Mouse (Mus musculus): ENCODE data around the gene Retsat.

Retsat gene

DNA sequence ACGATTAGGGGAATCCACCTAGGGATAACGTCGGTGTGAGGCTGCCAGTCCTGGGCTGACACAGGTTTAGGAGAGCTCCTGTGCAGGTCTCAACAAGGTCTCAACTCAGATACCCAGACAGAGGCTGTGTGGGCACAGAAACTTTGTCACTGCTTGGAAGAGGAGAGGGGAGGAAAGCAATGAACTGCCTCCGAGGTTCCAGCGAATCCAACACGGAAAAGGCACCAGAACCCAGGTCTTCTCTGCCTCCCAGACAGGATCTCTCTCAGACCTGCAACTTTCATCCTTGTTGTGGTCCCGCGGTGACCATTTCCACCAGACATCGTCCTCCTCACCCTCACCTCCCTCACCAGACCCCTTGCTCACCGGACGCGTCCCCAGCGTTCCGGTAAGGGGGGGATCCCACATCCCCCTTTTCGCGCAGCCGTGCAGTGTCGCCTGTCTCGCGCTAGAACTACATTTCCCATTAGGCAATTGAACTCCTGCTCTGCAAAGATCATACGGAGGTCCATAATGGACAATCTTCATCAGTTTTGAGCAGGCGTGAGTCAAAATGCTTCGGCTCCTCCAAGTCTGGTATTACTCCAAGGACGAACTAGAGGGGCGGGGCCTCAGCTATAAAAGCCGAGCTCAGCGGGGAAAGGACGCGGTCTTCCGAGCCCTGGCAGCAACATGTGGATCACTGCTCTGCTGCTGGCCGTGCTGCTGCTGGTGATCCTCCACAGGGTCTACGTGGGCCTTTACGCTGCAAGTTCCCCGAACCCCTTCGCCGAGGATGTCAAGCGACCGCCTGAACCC, at the start of gene Retsat, which contains the start of gene Elmod3:
TSS of gene Retsat (plus strand) at position 520 of the 798 bp plus-strand sequence.
TSS of gene Elmod3 (minus strand) at position 458 of the 798 bp plus-strand sequence.
- peak; percentile 96 for DNase-seq

DNA sequence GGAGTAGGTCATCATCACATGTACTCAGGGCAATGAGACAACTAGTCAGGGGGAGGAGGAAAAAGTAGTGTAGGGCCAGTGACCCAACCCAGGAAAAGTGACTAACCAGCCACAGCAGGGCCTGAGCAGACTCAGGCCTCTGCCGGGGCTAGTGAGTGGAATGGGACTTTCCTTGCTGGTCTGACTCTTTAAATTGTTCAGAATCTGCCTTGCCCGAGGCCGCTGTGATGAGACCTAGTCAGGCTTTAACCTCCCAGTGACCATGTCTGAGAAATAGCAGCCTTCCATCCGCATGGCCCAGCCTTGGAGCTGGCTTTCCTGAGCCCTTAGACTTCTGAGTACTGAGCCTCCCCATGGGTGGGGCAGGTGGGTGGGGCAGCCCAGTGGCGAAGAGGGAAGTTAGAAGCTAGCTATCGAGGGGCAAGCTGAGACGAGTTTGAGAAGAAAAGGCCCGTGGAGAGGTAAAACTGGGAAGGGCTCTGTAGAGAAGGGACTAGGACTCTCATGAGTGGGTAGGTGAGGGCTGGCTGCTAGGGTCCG, 49.2 kb upstream of the Retsat start:
- no peak for DNase-seq

DNA sequence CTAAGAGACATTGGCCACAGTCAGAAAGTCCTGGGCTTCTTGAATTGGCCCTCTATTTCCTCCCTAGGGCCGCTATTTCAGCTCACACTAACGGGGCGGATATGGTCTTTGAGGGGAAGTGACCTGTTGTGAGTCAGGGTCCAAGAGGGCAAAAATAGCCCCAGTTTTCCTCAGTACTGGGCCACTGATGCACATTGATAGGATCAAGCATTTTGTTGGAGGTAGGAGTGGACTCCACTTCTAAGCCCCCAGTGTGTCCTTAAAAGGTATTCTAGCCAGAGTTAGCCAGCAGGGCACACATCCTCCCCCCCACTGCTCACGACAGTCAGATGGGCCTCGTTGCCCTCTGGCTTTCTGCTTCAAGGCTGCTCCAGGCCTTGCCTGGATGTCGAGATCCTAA, 48.2 kb upstream of the Retsat start:
- DNase-seq = no peak

DNA sequence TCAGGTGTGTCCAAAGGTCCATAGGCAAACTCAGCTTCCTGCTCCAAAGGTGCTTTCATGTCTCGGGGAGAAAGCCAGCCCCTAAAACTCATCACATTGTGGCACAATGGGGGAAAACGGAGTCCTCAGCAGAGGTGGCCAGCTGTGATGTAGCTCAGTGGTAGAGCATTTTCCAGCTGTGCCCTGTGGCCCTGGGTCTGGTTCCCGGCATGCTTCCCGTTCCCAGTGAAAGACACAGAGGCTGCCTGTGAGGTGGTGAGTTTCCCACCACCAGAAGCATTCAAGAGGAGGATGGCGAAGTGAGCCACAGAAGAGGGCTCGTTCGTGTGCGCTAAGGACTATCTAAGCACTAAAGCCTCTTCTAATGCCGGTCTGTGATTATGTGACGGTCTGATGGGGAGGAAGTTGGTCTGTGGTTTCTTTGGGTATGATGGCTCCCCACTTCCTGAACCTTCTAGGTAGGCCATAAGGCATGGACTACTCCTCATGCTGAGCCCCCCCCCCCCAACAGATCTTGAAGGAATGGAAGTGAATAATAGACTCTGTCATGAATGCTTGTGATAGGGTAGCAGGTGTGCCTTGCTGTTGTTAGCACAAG, 47.7 kb upstream of the Retsat start:
- DNase-seq = no peak

DNA sequence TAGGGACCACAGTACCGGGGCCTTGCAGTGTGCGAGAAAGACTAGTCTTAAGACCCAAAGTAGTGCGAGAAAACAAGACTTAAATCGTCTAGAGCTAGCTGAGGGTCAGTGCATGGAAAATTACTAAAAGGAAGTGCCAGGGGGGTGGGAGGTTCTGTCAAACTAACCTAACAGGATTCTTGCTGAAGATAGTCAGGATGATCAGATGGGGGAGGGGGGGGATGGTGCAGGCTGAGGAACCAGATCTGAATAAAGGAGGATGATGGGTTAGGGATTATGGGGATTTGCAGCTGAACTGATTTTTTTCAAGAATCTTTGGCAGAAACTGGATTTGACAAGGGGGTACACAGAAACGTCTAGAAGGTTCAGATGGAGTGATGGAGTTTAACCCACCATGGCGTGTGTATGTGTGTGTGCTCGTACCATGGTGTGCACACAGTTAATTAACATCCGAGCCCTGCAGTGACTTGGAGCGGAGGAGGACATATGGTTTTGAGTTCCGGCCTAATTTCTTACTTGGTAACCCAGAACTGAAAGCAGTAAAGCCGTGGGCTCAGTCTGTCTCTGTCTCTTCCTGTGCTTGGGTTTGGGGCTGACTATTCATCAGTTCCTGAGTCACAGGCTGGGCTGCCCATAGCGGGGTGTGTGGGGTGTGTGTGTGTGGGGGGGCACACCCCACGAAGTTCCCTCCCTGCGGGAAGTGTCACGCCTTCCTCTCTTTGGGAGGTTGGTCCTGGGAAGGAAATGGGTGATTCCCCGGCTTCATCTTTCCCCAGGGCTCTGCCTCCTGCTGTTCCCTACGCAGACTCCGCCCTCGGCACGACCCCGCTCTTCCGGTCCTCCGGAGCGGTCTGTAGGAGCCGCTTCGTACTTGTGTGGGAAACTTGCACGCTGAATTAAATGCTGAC, 45.9 kb upstream of the Retsat start:
- peak; percentile 68 for DNase-seq

DNA sequence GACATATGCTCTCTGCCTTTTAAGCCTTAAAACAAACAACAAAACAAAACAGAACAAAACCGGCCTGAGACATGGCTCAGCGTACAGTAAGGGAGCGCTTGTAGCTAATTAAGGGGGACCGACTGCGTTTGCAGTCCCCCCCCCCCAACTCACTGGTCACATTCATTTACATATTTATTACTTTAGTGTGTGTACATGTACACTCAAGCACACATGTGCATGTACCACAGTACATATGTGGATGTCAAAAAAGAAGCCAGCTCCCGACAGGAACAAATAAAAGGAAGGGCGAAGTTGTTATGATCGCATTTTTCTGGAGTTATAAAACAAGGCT, 45.2 kb upstream of the Retsat start:
- no peak for DNase-seq

DNA sequence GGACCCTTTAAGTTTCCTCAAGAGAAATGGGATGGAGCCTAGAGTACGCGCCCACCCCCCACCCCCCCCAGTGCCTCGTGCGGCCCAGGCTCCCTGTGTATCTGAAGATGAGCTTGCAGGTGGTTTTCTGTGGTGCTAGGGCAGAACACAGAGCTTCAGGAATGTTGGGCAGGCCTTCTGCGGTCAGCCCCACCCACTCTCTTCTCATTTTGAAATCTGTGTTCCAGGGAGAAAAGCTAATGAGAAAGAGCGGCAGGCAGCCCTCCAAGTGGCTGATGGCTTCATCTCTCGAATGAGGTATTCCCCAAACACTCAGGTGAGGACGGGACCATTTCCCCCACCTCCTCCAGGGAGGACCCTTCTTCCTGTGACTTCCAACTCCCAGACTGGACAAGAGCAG, 37.5 kb upstream of the Retsat start:
- DNase-seq = no peak

DNA sequence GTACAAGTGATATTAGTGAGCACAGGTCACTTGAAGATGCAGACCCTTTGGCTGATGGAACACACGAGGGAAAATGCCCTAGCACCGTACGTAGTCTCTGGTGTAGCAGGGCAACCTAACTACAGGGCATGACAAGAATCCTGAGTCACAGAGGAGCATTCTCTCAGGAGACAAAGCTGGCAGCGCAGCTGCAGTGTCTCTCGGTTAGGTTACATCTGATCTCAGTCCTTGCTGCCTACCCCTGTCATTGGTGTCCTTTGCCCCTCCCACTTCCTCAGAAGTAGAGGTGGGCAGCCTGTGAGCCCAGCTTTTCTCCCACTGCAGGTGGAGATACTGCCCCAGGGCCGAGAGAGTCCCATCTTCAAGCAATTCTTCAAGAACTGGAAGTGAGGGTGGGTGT, 35.8 kb upstream of the Retsat start:
- no peak for DNase-seq

DNA sequence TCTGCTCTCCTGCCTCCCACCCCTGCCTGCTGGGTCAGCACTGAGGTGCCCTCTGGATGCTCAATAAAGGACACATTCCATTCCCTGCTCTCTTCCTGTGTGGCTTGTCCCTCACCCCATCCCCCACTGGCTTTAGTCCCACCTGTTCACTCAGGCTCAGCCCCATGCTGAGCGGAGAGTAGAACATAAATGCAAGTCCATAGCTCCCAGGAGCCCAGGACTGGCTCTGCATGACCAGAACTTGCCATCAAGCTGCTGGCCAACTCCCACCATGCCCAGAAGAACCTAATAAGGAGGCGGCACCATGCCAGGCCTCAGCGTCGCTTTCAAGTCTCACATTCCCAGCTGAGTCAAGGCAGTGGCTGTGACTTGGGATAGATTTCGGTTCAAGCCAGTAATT, 35.4 kb upstream of the Retsat start:
- peak; percentile 53 for DNase-seq

DNA sequence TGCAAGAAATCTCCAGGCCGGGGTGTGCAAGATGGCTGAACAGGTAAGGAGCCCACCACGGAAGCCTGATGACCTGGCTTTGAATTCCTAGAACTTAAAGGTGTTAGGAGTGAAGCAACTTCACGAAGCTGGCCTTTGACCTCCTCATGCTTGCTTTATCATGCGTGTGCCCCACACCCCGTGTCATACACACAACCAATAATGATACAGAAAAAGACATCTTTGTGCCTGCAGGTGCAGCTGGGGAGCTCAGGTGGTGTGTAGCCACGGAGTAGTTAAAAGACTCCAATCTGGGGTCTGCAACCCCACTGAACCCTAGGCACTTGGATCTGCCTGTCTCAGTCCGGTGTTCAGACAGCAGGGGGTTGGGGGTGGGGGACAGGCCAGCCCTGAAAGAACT, 32.8 kb upstream of the Retsat start:
- DNase-seq = no peak

DNA sequence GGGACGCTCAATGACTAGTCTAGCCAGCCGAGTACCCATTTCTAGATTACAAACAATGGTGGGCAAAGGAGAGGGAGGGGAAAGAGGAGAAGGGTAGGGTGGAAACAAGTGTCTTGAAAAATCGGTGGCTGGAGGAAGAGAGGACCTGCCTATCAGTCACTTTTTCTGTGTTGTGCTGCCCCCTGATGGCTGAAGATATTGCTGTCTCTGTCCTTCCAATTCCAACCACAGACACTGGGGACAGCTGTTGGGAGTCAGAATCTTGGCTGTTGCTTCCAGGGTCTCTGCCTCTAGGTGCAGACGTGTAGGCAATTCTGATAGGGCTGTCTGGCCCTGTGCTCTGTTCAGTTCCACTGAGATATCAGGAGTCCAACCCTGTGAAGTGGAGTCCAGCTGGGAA, 32.2 kb upstream of the Retsat start:
- DNase-seq = peak; percentile 92

DNA sequence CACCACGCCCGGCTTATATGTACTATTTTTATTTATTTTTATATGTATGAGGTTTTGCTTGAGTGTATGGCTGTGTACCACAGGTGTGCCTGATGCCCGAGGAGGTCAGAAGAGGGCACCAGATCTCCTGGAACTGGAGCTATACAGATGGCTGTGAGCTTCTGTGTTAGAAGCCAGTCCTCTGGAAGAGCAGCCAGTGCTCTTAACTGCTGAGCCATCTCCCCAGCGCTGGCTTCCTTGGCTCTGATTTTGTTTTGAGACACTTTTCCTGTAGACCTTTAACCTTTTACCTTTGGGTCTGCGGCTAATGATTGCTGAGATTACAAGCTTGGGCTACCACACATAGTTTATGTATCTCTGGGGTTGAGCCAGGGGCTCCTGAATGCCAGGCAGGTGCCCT, 30.8 kb upstream of the Retsat start:
- DNase-seq = peak; percentile 45

DNA sequence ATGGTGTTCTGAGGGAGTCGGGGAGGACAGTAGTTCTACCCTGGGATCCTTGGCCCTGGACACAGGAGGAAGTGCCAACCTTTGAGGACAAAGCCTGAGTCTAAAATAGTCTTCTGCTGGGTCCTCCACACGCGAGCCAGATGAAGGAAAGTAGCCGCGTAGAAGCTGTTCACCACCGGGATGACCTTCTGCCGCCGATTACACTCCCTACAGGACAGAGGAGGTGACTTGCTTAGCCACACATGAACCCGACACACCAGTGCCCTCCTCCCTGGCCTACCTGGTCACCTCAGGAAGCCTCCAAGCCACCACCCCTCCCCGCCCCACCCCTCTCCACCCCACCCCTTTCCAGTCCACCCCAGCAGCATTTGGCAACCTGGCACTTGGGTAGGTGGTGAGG, 29.5 kb upstream of the Retsat start:
- DNase-seq = no peak

DNA sequence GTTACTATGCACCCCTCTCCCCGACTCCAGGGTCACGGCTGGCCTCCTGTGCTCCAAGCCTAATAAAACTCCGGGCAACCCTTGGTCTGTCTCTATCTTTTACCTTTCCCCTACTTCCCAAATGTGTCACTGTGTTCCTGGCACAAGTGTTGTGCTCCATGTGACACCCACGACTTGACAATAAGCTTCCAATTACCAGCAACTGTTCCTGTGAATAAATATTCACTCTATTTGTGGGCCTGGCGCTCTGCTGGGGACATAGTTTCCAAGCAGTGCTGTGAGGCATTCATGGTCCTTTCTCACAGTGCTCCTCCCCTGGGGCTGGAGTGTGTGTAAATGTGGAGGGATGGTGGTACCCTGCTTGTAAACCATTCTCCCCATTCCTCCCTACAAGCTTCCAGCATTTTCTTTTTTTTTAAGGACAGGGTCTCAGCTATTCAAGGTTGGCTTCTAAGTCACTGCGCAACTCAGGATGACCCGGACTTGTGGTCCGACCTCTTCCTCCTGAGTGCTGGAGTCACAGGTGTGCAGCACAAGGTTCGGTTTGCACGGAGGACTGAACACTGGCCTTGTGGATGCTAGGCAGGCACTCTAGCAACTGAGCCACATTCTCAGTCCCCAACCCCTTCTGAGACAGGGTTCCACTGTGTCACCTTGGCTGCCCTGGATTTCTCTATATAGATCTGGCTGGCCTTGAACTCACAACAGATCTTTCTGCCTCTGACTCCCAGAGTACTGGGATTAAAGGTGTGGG, 27.5 kb upstream of the Retsat start:
- DNase-seq = no peak

DNA sequence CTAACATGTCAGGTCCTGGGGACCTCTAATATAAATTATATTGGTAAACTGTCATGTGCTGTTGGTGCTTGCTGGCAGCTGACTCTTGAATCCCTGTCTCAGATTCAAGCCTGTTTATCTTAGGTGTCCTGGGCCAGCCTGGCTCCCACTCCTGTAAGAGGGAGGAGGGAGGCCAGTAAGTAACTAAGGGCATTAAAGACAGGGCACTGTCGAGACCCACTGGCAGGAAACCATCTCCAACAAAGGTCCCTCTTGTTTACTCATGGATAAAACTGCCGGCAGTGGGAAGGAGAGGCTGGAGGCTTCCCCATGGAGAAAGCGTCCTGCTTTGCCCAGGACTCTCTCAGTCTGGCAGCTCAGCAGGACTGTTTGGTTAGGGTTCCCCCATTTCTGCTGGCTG, 26.4 kb upstream of the Retsat start:
- no peak for DNase-seq

DNA sequence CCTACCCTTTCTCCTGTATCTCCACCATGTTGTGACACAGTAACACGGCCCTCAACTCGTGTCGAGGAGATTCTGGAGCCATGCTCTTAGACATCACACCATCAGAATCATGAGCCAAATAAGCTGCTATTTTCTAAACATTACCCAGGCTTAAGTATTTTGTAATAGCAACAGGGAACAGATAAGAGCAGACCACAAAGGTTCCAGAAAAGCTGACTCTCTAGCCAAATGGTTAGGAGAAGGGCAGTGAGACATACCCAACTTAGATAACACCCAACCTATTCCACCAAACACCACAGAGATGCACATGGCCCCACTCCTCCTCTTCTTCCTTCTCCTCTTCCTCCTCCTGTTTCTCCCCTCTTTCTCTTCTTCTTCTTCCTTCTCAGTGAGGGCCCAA, 22.2 kb upstream of the Retsat start:
- no peak for DNase-seq

DNA sequence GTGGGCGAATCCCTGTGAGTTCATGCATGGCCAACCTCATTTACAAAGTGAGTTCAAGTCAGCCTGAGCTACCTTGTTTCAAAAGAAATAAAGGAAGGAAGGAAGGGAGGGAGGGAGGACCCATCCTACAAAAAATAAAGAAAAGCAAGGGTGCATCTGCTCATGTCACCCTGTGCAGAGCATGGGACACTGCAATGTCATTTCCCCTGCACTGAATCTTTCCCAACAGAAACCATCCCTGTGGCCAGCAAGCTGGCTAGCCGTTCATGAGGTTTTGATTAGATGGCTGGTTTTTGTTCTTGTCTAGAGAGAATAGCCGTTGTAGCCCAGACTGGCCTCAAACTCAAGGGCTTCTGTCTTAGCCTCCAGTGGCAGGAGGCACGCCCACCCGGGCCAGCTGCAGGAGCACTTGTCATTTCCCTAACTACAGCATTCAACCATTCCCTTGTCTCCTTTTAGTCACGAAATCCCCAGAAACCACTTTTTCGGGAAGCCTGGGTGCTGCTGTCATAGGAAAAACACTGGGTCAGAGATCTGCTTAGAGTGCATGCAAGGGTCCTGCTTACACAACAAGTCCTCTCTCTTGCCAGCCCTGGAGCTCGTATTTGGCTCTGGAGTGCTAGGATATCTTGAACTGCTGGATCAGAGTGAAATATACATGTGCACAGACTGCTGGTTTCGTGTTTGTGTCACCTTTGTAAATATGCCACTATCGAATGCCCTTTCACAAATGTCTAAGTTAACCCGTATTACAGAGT, 16.5 kb upstream of the Retsat start:
- DNase-seq = no peak

DNA sequence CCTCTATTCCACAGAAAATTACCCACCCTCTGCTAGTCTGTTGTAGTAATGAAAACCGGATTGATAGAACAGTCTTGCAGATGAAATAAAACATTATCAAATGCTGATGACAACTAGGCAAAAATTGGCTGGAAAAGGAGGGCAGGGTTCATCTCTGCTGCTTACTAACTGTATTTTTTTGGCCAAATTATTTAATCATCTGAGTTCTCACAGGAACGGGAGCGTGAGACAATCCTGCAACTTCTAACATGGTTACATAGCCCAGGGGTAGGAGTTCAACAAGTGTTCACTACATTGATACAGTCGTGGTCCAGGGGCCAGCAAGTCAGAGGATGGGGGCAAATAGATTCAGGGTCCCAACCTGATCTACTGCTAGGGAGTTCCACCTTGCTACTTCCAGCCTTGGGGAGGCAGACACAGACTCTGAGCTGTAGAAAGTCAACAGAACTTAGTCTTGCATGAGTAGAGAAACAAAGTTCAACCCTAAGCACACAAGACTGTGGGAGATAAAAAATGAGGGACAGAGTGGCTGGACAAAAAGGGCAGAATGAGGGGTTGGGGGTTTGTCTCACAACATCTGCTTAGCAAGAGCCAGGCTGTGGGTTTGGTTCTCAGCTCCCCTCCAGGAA, 14.9 kb upstream of the Retsat start:
- no peak for DNase-seq

DNA sequence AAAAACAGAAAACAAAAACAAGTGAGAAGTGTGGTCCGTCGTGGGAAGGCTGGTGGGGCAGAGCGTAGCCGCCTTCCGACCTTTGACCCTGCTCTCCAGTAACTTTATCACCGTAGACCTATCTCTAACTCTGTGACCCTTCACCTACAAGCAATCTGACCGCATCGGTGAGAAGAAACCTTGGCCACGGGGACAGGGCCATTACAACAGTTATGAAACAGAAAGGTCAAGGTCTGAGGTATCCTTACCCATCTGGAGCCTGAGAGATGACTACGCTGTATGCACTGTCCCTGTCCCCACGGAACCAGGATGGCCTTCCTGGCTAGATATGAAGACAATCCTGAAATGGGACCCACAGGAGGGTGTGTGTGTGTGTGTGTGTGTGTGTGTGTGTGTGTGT, 14.1 kb upstream of the Retsat start:
- DNase-seq = peak; percentile 32

DNA sequence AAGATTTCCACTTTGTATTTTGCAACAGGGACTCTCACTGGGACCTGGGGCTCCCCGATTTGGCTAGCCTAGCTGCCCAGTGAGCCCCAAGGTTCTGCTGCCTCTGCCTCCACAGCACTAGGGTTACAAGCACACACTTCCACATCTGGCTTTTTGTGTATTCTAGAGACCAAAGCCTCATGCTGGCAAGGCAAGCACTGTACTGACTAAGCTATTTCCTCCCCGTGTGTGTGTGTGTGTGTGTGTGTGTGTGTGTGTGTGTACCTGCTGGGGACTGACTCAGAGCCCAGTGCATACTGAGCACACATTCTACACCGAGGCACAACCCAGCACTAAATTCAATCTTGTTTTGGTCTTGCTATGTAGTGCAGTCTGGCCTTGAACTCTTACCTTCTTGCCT, 11.6 kb upstream of the Retsat start:
- DNase-seq = no peak

DNA sequence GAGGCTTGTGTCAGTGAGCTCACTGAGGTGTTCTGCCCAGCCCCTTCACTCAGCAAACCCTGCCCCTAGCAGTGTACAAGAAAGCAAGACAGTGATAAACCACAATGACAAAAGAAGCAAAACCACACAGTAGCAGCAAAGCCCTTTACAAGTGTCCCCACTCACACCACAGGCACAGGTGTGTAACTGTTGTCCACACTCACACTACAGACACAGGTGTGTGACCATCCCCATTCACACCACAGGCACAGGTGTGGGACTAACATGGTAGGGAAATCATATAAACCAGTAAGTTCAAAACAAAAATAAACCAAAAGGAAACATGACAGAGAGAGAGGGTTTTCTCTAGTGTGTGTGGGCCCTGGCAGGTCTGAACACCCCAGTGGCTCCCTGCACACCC, 10.0 kb upstream of the Retsat start:
- DNase-seq = no peak

DNA sequence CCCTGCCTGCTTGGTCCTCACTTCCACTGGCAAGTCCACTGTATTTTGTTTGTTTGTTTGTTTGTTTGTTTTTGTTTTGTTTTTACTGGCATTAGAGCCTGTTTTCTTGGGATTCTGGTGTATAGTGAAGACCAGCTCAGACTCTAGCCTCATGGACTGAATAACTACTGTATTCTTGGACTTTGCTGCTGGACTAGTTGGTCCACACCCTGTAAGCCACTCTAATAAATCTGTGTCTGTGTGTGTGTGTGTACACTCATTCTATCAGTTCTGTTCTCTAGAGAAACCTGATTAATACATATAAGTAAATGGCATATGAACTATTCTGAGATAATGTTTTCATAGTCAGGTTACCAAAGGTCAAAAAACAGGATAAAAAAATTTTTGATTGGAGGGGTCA, 8.2 kb upstream of the Retsat start:
- no peak for DNase-seq
